Mouse (Mus musculus) ovary, postnatal 10 days (tissue): Measurements from ENCODE around the gene Arsb.

Experiments used
- DNase-seq: peaks from one replicate; pipeline ENCODE4 v3.0.0; 2022; ENCODE audit warnings: low spot score

Gene Arsb

GRCm38 (mm10) chr13:93840146-93840545 lies 68.7 kb downstream of the Arsb start:
- DNase-seq = no peak

GRCm38 (mm10) chr13:93846831-93847518 lies 75.5 kb downstream of the Arsb start:
- no peak for DNase-seq

- DNase-seq = no peak
These were observed 76.2 kb downstream of the Arsb start for GRCm38 (mm10) chr13:93847614-93848013.

GRCm38 (mm10) chr13:93848615-93849014 lies 77.2 kb downstream of the Arsb start:
- no peak for DNase-seq

GRCm38 (mm10) chr13:93849751-93850355 lies 78.4 kb downstream of the Arsb start:
- no peak for DNase-seq

GRCm38 (mm10) chr13:93850674-93851073 lies 79.2 kb downstream of the Arsb start:
- DNase-seq = no peak

- no peak for DNase-seq
These were observed 81.1 kb downstream of the Arsb start for GRCm38 (mm10) chr13:93852419-93853138.

- DNase-seq = no peak
These were observed 82.3 kb downstream of the Arsb start for GRCm38 (mm10) chr13:93853767-93854166.

GRCm38 (mm10) chr13:93854325-93854724 lies 82.9 kb downstream of the Arsb start:
- DNase-seq = no peak

GRCm38 (mm10) chr13:93854966-93855562 lies 83.6 kb downstream of the Arsb start:
- no peak for DNase-seq

GRCm38 (mm10) chr13:93855701-93856183 lies 84.3 kb downstream of the Arsb start:
- DNase-seq = no peak

GRCm38 (mm10) chr13:93861211-93861610 lies 89.8 kb downstream of the Arsb start:
- no peak for DNase-seq

- no peak for DNase-seq
These were observed 92.8 kb downstream of the Arsb start for GRCm38 (mm10) chr13:93864066-93864740.

GRCm38 (mm10) chr13:93866638-93867037 lies 95.2 kb downstream of the Arsb start:
- DNase-seq = no peak

GRCm38 (mm10) chr13:93871681-93872080 lies 100.3 kb downstream of the Arsb start:
- DNase-seq = no peak

GRCm38 (mm10) chr13:93872591-93872990 lies 101.2 kb downstream of the Arsb start:
- DNase-seq = no peak

GRCm38 (mm10) chr13:93877924-93878323 lies 106.5 kb downstream of the Arsb start:
- DNase-seq = no peak

GRCm38 (mm10) chr13:93879426-93879825 lies 108.0 kb downstream of the Arsb start:
- DNase-seq = no peak

GRCm38 (mm10) chr13:93882132-93882531 lies 110.7 kb downstream of the Arsb start:
- DNase-seq = no peak

- DNase-seq = no peak
These were observed 115.6 kb downstream of the Arsb start for GRCm38 (mm10) chr13:93886999-93887398.

- no peak for DNase-seq
These were observed 116.8 kb downstream of the Arsb start for GRCm38 (mm10) chr13:93888196-93888595.

- DNase-seq = no peak
These were observed 117.5 kb downstream of the Arsb start for GRCm38 (mm10) chr13:93888916-93889315.
